Mouse (Mus musculus) liver, postnatal 0 days (tissue): ENCODE results near the gene Hist1h2bk. TPM values are rescaled to one million over a fixed set of nuclear protein-coding genes. Genes with fewer than 3 reads are reported as not detected.

Experiments used
- ATAC-seq: fragments of 200-750 bp; cut with Nextera tagmentation; 2 replicates; pipeline ENCODE4 v1.8.0; 2017; ENCODE audit warnings: mild to moderate bottlenecking, moderate library complexity
- DNase-seq: peaks from one replicate; pipeline ENCODE4 v3.0.0-alpha.2; 2016
- H3K27ac ChIP-seq: fragments of 300-500 bp; sonication (generic); 2 replicates; pipeline ENCODE4 v1.5.1; 2014; ENCODE audit warnings: antibody characterized with exemption, moderate library complexity, mild to moderate bottlenecking, low read depth
- H3K27me3 ChIP-seq: fragments of 300-500 bp; sonication (generic); 2 replicates; pipeline ENCODE4 v1.6.1; 2014; ENCODE audit warnings: low read length, control low read depth, mixed read lengths; ENCODE audit not compliant: insufficient read depth
- H3K36me3 ChIP-seq: fragments of 300-500 bp; sonication (generic); replicated peaks from 2 replicates; pipeline ENCODE4 v1.6.1; 2014; ENCODE audit warnings: mild to moderate bottlenecking, control low read depth, low read length, moderate library complexity, mixed read lengths; ENCODE audit not compliant: insufficient read depth
- H3K4me1 ChIP-seq: fragments of 300-500 bp; sonication (generic); 2 replicates; pipeline ENCODE4 v1.6.1; 2014; ENCODE audit warnings: antibody characterized with exemption, mild to moderate bottlenecking, control low read depth; ENCODE audit not compliant: insufficient read depth
- H3K4me2 ChIP-seq: fragments of 300-500 bp; sonication (generic); 2 replicates; pipeline ENCODE4 v1.6.1; 2014; ENCODE audit warnings: low read depth, mild to moderate bottlenecking, low read length, moderate library complexity, mixed read lengths
- H3K4me3 ChIP-seq: fragments of 300-500 bp; sonication (generic); 2 replicates; pipeline ENCODE4 v1.5.1; 2014; ENCODE audit warnings: low read depth, low read length
- H3K9ac ChIP-seq: fragments of 300-500 bp; sonication (generic); replicated peaks from 2 replicates; pipeline ENCODE4 v1.6.1; 2014; ENCODE audit warnings: mild to moderate bottlenecking, moderate library complexity
- H3K9me3 ChIP-seq: fragments of 300-500 bp; sonication (generic); 2 replicates; pipeline ENCODE4 v1.6.1; 2016; ENCODE audit warnings: mild to moderate bottlenecking, control low read depth, low read length, mixed read lengths
- CTCF ChIP-seq: sonication (generic); IDR thresholded peaks from 2 replicates; pipeline ENCODE4 v1.5.1; 2016; ENCODE audit warnings: antibody characterized with exemption, low read depth
- EP300 ChIP-seq: IDR thresholded peaks from 2 replicates; pipeline ENCODE4 v1.6.1; 2016; ENCODE audit warnings: antibody characterized with exemption, low read depth, mild to moderate bottlenecking
- WGBS: fragments of 180-500 bp; shearing (Covaris S2); extraction: QIAGEN DNeasy Blood & Tissue Kit; methylation state at CpG from one replicate; pipeline ENCODE4 v1.1.7; 2014; ENCODE audit not compliant: insufficient replicate concordance; 5-methylcytosine and 5-hydroxymethylcytosine counted together
- polyA plus RNA-seq: library from polyadenylated mRNA; unstranded; fragments of >200 nt; fragmentation: Nextera tagmentation; extraction: Ambion mirVana; gene quantifications from 2 replicates; pipeline ENCODE4 v1.2.1, GENCODE M21; 2015

The Hist1h2bk gene
- polyA plus RNA-seq, 1 experiment from 2014 or later: 2.2 TPM

- no peaks in the 10 kb centered on the region for H3K9me3 ChIP-seq
- WGBS: 75% methylated on average over 3 of the region's 3 CpGs
- no peaks in the 10 kb centered on the region for H3K36me3 ChIP-seq
- peaks cover 20% of the 10 kb centered on the region for H3K4me1 ChIP-seq
- peaks cover 74% of the 10 kb centered on the region for H3K27me3 ChIP-seq
- H3K4me2 ChIP-seq: no peak overlapping the region
- DNase-seq (no peak), ATAC-seq (no peak)
- TF ChIP-seq CTCF (no peak), EP300 (no peak)
- no peak overlapping the region for H3K9ac ChIP-seq
- H3K4me3 ChIP-seq: no peak overlapping the region
- H3K27ac ChIP-seq: no peak overlapping the region
Measured at GRCm38 (mm10) chr13:22008707-22009106, 27.0 kb upstream of the Hist1h2bk start.

DNA sequence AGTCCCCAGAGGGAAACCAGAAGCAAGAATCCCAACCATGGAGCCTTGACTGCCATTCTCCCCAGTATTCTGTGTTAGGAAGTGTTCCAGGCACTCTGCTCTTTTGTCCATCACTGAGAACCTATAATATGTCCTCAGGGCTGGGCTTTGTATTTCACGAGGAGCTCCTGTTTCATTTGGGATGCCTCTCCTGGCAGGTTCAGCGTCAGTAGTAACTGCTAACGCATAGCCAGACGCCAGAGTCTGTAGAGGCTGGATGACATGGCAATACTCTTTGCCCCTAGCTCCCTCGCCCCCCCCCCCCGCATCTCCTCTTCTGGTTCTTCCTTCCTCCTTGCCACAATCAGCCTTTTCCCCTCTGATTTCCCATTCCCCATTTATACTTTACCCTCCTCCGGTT is 26.0 kb upstream of the Hist1h2bk start, which contains the start of gene Prss16:
Gene Prss16 (minus strand): TSS at position 101 of the 400 bp plus-strand sequence.
- Histone ChIP-seq H3K27me3 (peaks cover 78% of the 10 kb centered on the region), H3K4me3 (no peak within 1 kb of the TSS), H3K27ac (no peak within 1 kb of the TSS), H3K4me1 (peaks cover 29% of the 10 kb centered on the region), H3K4me2 (no peak within 1 kb of the TSS), H3K9ac (no peak within 1 kb of the TSS), H3K9me3 (no peaks in the 10 kb centered on the region), H3K36me3 (no peaks in the 10 kb centered on the region)
- TF ChIP-seq CTCF (no peak), EP300 (no peak)
- WGBS: 23% methylated on average over 6 of the region's 7 CpGs
- ATAC-seq: no peak
- DNase-seq: no peak

- 19% methylated on average over 13 of the region's 13 CpGs for WGBS
- DNase-seq (no peak), ATAC-seq (no peak)
- peak overlapping the region; percentile 55 for H3K4me2 ChIP-seq
- TF ChIP-seq EP300 (no peak), CTCF (no peak)
- no peak overlapping the region for H3K27ac ChIP-seq
- H3K4me3 ChIP-seq: peak overlapping the region; percentile 27; the same call in 1 of the 2 replicates
- no peaks in the 10 kb centered on the region for H3K9me3 ChIP-seq
- peaks cover 17% of the 10 kb centered on the region for H3K4me1 ChIP-seq
- H3K27me3 ChIP-seq: peaks cover 47% of the 10 kb centered on the region
- H3K9ac ChIP-seq: no peak overlapping the region
- no peaks in the 10 kb centered on the region for H3K36me3 ChIP-seq
Measured at GRCm38 (mm10) chr13:22013716-22014115, 22.0 kb upstream of the Hist1h2bk start.

DNA sequence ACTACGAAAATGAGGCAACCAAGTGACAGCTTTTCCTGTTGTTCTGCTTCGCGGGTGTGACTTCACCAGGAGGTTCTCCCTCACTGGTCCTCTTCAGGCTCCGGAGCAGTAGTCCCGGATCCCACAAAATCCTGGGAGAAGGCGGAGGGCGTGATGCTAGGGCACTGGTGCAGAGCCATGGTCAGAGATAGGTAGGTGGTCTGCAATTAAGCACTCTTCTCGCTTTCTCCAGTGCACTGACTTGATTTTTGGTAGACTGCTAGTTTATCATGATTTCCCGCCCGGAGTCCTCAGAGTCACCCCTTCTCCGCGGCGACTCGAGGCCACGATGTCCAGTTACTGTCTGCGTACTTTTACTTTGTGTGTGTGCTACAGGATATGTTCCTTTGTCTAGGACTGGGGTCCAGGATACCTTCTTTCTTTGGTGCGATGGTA is 21.2 kb upstream of the Hist1h2bk start:
- Histone ChIP-seq H3K4me1 (peaks cover 17% of the 10 kb centered on the region), H3K27ac (no peak overlapping the region), H3K9ac (no peak overlapping the region), H3K27me3 (peaks cover 40% of the 10 kb centered on the region), H3K36me3 (no peaks in the 10 kb centered on the region), H3K4me3 (peak overlapping the region; percentile 27), H3K9me3 (no peaks in the 10 kb centered on the region), H3K4me2 (peak overlapping the region; percentile 55)
- DNase-seq (no peak), ATAC-seq (no peak)
- WGBS: 14% methylated on average over 17 of the region's 17 CpGs
- TF ChIP-seq CTCF (no peak), EP300 (no peak)

GRCm38 (mm10) chr13:22015479-22016450 is 19.9 kb upstream of the Hist1h2bk start:
- no peak overlapping the region for H3K9ac ChIP-seq
- H3K4me3 ChIP-seq: peak overlapping the region; percentile 28
- DNase-seq: peak; percentile 87
- H3K27ac ChIP-seq: no peak overlapping the region
- peak; percentile 90 for ATAC-seq
- H3K36me3 ChIP-seq: no peaks in the 10 kb centered on the region
- TF ChIP-seq CTCF: 0 out of 2 replicates have a peak, but pooled peaks have one; percentile 15
- TF ChIP-seq EP300: no peak
- WGBS: 14% methylated on average over 27 of the region's 27 CpGs
- H3K27me3 ChIP-seq: peaks cover 31% of the 10 kb centered on the region
- no peaks in the 10 kb centered on the region for H3K9me3 ChIP-seq
- H3K4me2 ChIP-seq: peak overlapping the region; percentile 55
- peaks cover 17% of the 10 kb centered on the region for H3K4me1 ChIP-seq

DNA sequence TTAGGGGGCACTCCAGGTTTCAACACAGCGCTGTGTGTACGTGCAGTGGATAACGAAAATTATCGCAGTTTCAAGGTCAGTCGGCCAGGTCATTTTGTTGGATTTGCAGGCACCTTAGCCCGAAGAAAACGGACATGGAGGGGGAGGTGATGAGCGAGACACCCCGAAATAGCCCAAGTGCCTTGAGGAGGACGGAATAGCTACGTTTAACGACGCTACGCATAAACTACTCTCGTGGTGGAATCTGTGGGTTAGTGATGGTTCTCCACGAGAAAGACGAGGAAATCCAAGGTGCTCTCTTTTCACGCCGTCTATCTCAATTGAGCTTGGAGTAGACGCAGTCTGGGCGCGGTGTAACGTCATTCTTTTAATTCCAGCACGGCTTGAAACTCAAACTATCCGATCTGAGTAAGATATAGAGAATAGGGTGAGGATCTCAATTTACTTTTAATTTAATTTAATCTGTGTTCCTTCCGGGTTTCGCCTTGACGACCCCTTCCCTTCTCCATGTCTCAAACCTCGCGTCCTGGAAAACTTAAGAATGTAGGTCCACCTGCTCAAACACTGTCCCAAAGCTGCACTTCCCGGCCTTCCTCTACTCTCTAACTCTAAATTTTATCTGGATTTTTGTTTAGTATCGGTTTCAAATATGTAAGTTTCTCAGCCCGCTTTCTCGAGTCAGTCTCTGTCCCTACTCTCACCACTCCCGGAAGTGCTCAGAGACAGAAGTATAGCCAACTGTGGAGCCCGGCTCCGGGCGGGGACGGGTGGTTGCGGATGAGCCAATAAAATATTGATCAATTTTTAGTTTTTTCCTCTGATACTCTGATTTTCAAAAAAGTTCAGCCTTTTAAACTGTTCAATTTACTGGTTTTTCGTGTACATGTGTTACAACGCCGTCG is 15.5 kb upstream of the Hist1h2bk start:
- Histone ChIP-seq H3K9ac (peak overlapping the region; percentile 57), H3K27me3 (0 out of 2 replicates have a peak, but pooled peaks cover 2% of the 10 kb centered on the region), H3K27ac (peak overlapping the region; percentile 31; the same call in 1 of the 2 replicates), H3K36me3 (no peaks in the 10 kb centered on the region), H3K9me3 (no peaks in the 10 kb centered on the region), H3K4me3 (peak overlapping the region; percentile 59), H3K4me1 (peaks cover 7% of the 10 kb centered on the region; the same call in 1 of the 2 replicates), H3K4me2 (peak overlapping the region; percentile 81)
- ATAC-seq (peak; percentile 63), DNase-seq (peak; percentile 58)
- TF ChIP-seq EP300: no peak
- no peak for TF ChIP-seq CTCF
- 1% methylated on average over 44 of the region's 44 CpGs for WGBS
